Mouse (Mus musculus): ENCODE measurements around the gene Mindy1.

DNA sequence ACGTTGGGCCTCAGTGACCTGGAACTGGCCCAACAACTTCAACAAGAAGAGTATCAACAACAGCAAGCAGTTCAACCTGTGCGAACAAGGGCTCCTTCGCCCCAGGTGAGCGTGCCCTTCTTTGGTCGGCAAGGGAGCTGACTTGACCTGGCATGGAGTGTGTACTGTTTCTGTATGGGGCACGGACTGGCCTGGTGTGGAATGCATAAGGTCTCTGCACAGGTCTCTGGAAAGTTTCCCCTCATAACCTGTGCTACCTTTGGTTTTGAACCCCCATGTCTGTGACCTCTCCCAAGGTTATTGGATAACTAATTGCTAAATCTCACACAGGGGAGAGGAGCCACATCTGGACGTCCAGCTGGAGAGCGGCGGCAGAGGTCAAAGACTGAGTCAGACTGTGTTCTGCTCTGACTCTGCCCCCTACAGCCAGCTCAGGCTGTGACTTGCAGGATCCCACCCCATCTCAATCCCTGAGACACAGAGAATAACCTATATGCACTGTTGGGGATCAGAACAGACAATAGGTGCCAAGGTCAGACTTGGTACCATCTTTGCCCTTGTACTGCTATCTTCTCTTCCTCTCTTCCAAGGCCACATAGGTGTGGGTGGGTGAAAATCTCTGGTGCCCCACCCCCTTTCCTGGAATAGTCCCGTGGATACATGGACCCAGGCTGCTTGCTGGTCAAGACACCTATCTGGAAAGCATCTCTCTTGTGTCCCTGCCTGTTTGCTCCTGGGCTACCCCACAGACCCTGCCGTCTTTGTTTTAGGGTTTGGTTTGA lies 14.4 kb downstream of the Mindy1 start:
- TF ChIP-seq POLR2A (IDR thresholded peaks at IDR 0.05; ENCODE audit: insufficient read depth, low read length) (no peak), CTCF (IDR thresholded peaks at IDR 0.05; ENCODE audit: low read depth, low read length) (no peak), EP300 (IDR thresholded peaks at IDR 0.05; ENCODE audit: insufficient read depth, low read depth, low read length) (no peak)

Measured in ES-Bruce4 (cell line).